Mouse (Mus musculus) gastrocnemius, adult 18-20 months (tissue): ENCODE data around the gene Stard3. TPM values are rescaled to one million over a fixed set of nuclear protein-coding genes. Genes with fewer than 3 reads are reported as not detected.

Source experiments
- total RNA-seq, 2 experiments: library from RNA; stranded (reverse); gene quantifications; 2 replicates each; pipeline ENCODE4 v1.2.3; 2021

Stard3 gene
- total RNA-seq, 2 experiments from 2014 or later, result 11.1 to 13.6 TPM

Other genes with a start within 250 kb of the Stard3 start
- gene Fbxl20, start 208.0 kb upstream of the Stard3 start, total RNA-seq, result 1 to 10 TPM; 8.9 to 9.3 TPM
- gene Med1, start 165.1 kb upstream of the Stard3 start, total RNA-seq, result 10 to 100 TPM; 24.5 to 25.3 TPM
- gene Cdk12, start 155.3 kb upstream of the Stard3 start, total RNA-seq, result 10 to 100 TPM; 11.9 to 13.5 TPM
- not detected for gene Neurod2, start 28.7 kb upstream of the Stard3 start, total RNA-seq
- gene Ppp1r1b, start 10.0 kb upstream of the Stard3 start, total RNA-seq, result under 1 TPM; 0.18 to 0.31 TPM
- 1,000 to 10,000 TPM; 3,864 to 4,194 TPM for gene Tcap, start 25.4 kb downstream of the Stard3 start, total RNA-seq
- 1 to 10 TPM; 1.2 to 8.2 TPM for gene Pnmt, start 28.1 kb downstream of the Stard3 start, total RNA-seq
- gene Pgap3, start 42.1 kb downstream of the Stard3 start, total RNA-seq, result 1 to 10 TPM; 2.3 to 3.7 TPM
- 1 to 10 TPM; 1.1 to 1.7 TPM for gene Erbb2, start 54.1 kb downstream of the Stard3 start, total RNA-seq
- 10 to 100 TPM; 36.0 to 37.8 TPM for gene Mien1, start 80.6 kb downstream of the Stard3 start, total RNA-seq
- gene Grb7, start 88.0 kb downstream of the Stard3 start, total RNA-seq, result under 1 TPM in 1 of 2 experiments, not detected in 1; 0.12 TPM
- under 1 TPM in 1 of 2 experiments, not detected in 1; 0.14 TPM for gene Ikzf3, start 187.7 kb downstream of the Stard3 start, total RNA-seq
- not detected for gene Zpbp2, start 192.7 kb downstream of the Stard3 start, total RNA-seq
- 10 to 100 TPM; 25.1 to 26.3 TPM for gene Ormdl3, start 229.0 kb downstream of the Stard3 start, total RNA-seq
- gene Lrrc3c, start 239.9 kb downstream of the Stard3 start, total RNA-seq, result not detected